Mouse (Mus musculus) E14TG2a.4 (cell line): ENCODE measurements around the gene Rab11fip4.

ENCODE experiments used
- H3K27me3 ChIP-seq: 2 replicates; pipeline ENCODE4 v1.6.1; 2014; ENCODE audit warnings: low read length, control low read depth; ENCODE audit not compliant: insufficient read depth
- H3K36me3 ChIP-seq: 2 replicates; pipeline ENCODE4 v1.6.1; 2014; ENCODE audit warnings: low read length, control low read depth; ENCODE audit not compliant: insufficient read depth
- H3K4me1 ChIP-seq: replicated peaks from 2 replicates; pipeline ENCODE4 v1.6.1; 2014; ENCODE audit warnings: low read depth, low read length, control low read depth
- H3K4me3 ChIP-seq: replicated peaks from 2 replicates; pipeline ENCODE4 v1.5.1; 2014; ENCODE audit warnings: mild to moderate bottlenecking, low read length
- H3K9me3 ChIP-seq: 2 replicates; pipeline ENCODE4 v1.6.1; 2014; ENCODE audit warnings: low read length, control low read depth
- CTCF ChIP-seq: conservative IDR thresholded peaks from 2 replicates; pipeline ENCODE4 v1.5.1; 2014; ENCODE audit warnings: low read length
- NANOG ChIP-seq: IDR thresholded peaks from 2 replicates; pipeline ENCODE4 v1.6.1; 2014; ENCODE audit warnings: borderline replicate concordance, low read length, mixed read lengths
- POU5F1 ChIP-seq: IDR thresholded peaks from 2 replicates; pipeline ENCODE4 v1.6.1; 2014; ENCODE audit warnings: low read length, borderline replicate concordance

Rab11fip4 gene

DNA sequence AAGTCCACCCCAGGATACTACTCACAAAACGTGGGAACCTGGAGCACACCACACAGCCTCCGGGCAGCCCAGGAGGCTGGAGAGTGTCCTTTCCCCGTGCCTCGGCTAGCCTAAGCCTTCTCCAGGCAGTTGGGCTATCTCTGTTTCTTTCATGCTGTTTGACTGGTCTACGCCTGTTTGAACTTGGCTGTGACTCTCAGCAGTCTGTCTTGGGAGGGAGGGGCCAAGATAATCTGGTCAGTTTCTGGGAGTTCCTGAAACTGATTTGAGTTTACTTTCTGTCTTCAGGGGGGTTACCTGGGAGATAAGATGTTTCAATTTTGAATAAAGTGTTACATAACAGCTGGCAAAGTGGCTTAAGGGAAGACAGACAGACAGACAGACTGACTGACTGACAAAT lies 88.9 kb downstream of the Rab11fip4 start:
- no peaks in the 10 kb centered on the region for H3K27me3 ChIP-seq
- TF ChIP-seq POU5F1, result no peak
- TF ChIP-seq NANOG, result no peak
- no peak for TF ChIP-seq CTCF
- H3K36me3 ChIP-seq, result peaks cover 31% of the 10 kb centered on the region
- no peaks in the 10 kb centered on the region for H3K9me3 ChIP-seq
- H3K4me1 ChIP-seq, result peaks cover 71% of the 10 kb centered on the region
- H3K4me3 ChIP-seq, result no peak overlapping the region

DNA sequence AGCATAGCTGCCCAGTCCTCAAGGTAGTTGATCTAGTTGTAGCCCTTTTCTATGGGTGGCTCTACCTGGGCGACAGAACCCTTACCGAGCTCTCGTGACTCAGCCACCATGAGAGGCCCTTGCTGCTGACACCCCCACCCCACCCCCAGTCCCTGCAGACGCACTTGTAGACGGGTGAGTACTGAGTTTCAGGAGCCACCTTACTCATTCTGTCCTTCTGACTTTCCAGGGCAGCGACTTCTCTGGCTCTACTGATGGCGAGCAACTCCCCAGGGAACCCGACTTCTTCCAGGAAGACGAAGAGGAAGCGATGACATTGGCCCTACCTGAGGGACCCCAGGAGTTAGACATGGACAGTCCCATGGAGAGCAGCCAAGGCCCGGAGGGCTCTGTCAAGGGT lies 89.5 kb downstream of the Rab11fip4 start:
- TF ChIP-seq NANOG (no peak), POU5F1 (no peak), CTCF (no peak)
- peaks cover 36% of the 10 kb centered on the region for H3K36me3 ChIP-seq
- peaks cover 70% of the 10 kb centered on the region for H3K4me1 ChIP-seq
- no peaks in the 10 kb centered on the region for H3K27me3 ChIP-seq
- H3K9me3 ChIP-seq, result no peaks in the 10 kb centered on the region
- H3K4me3 ChIP-seq, result no peak overlapping the region

DNA sequence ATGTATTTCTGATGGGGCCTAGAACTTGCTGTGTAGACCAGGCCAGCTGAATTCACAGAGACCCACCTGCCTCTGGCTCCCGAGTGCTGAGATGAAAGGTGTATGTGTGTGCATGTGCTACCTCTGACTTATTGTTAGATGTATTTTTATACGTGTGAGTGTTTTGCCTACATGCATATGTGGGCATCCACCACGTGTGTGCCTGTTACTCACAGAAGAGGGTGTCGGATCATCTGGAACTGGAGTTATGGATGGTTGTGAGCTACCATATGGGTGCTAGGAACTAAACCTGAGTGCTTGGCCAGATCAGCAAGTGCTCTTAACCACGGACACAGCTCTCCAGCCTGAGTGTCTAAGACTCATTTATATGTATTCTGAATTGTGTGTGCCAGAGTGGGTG lies 90.2 kb downstream of the Rab11fip4 start:
- Histone ChIP-seq H3K9me3 (no peaks in the 10 kb centered on the region), H3K4me1 (peaks cover 69% of the 10 kb centered on the region), H3K27me3 (no peaks in the 10 kb centered on the region), H3K4me3 (no peak overlapping the region), H3K36me3 (peaks cover 36% of the 10 kb centered on the region)
- TF ChIP-seq CTCF (no peak), POU5F1 (no peak), NANOG (no peak)

DNA sequence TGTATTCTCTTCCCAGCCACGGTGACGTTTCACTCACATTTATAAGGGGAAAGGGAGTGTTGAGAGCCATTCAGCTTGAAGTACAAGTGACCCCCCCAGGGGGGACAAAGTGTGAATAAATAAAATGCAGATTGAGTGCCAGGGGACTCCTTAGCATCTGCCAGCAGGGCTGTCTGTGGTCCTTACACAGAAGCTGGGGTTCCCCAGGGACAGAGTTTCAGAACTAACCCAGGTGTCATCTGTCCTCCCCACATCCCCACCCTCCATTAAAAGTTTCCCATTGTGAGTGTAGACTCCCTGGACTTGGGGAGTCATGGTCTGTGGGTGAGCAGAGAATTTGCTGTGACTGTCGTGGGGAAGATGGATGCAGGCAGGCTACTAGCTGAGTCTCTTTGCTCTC lies 90.8 kb downstream of the Rab11fip4 start:
- Histone ChIP-seq H3K27me3 (no peaks in the 10 kb centered on the region), H3K9me3 (no peaks in the 10 kb centered on the region)
- TF ChIP-seq CTCF (no peak), NANOG (no peak), POU5F1 (no peak)

DNA sequence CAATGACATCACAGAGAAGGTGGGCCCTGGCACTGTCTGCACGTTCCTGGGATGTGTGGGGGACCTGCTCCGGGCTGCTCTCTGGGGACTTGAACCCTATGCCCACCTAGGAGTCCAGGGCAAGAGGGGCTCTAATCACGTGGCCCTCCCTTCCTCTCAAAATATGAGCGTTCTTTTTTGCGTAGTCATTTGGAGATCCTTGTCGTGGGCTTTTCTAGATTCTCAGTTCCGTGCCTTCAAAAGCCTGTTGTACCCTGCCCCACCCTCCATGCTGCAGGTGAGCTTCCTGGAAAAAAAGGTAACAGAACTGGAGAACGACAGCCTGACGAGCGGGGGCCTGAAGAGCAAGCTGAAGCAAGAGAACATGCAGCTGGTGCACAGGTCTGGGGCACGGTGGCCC lies 94.1 kb downstream of the Rab11fip4 start:
- no peaks in the 10 kb centered on the region for H3K9me3 ChIP-seq
- TF ChIP-seq NANOG, result no peak
- TF ChIP-seq CTCF, result no peak
- no peak for TF ChIP-seq POU5F1

More for the DNA sequence above, 90.8 kb downstream of the Rab11fip4 start:
- Histone ChIP-seq H3K36me3 (peaks cover 36% of the 10 kb centered on the region), H3K4me1 (peaks cover 68% of the 10 kb centered on the region), H3K4me3 (no peak overlapping the region)

DNA sequence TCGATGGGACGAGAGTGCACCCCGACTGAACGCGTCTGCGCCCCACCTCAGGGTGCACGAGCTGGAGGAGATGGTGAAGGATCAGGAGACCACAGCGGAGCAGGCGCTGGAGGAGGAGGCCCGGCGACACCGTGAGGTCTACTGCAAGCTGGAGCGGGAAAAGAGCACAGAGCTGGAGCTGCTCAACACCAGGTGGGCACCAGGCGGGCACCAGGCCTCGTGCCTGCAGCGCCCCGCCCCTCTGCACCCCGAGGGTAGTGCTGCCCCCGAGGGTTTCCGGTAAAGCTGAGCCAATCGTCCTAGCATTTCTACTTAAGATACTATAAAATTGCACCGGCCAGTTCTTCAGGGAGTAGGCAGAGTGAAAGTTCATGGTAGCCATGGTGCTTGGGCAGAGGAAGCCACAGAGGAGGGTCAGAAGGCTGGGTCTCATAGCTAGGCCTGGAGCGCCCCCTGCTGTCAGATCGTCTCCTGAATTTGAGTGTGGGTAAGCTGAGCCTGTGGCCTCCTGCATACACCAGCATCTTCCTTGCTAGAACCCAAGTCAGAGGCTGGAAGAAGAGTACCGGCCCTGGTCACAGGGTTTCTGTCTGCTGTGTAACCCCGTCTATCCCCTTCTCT lies 95.6 kb downstream of the Rab11fip4 start:
- H3K9me3 ChIP-seq, result no peaks in the 10 kb centered on the region
- H3K4me3 ChIP-seq, result peak overlapping the region; percentile 65
- TF ChIP-seq CTCF (peak; percentile 50; the same call in 1 of the 2 replicates), NANOG (no peak)
- no peaks in the 10 kb centered on the region for H3K27me3 ChIP-seq
- H3K4me1 ChIP-seq, result peaks cover 47% of the 10 kb centered on the region
- peaks cover 54% of the 10 kb centered on the region for H3K36me3 ChIP-seq

More for the DNA sequence above, 94.1 kb downstream of the Rab11fip4 start:
- H3K4me3 ChIP-seq, result no peak overlapping the region
- no peaks in the 10 kb centered on the region for H3K27me3 ChIP-seq
- peaks cover 49% of the 10 kb centered on the region for H3K36me3 ChIP-seq
- peaks cover 43% of the 10 kb centered on the region for H3K4me1 ChIP-seq

DNA sequence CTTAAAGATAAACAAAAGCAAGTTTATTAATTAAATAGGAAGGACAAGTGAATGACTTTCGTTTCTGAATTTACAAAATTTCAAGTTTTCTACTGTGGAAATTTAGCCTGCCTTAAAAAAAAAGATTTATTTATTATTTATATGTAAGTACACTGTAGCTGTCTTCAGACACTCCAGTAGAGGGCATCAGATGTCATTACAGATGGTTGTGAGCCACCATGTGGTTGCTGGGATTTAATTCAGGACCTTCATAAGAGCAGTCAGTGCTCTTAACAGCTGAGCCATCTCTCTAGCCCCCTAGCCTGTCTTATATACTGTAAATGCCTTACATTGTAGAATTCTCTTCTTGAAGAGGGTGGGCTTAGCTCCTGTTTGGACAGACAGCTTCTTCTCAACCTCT lies 98.9 kb downstream of the Rab11fip4 start:
- H3K4me1 ChIP-seq, result peaks cover 35% of the 10 kb centered on the region
- peaks cover 65% of the 10 kb centered on the region for H3K36me3 ChIP-seq
- H3K4me3 ChIP-seq, result peak overlapping the region; percentile 61
- no peak for TF ChIP-seq POU5F1
- TF ChIP-seq CTCF, result peak; percentile 25; the same call in 1 of the 2 replicates
- TF ChIP-seq NANOG, result no peak
- H3K27me3 ChIP-seq, result no peaks in the 10 kb centered on the region
- H3K9me3 ChIP-seq, result no peaks in the 10 kb centered on the region

DNA sequence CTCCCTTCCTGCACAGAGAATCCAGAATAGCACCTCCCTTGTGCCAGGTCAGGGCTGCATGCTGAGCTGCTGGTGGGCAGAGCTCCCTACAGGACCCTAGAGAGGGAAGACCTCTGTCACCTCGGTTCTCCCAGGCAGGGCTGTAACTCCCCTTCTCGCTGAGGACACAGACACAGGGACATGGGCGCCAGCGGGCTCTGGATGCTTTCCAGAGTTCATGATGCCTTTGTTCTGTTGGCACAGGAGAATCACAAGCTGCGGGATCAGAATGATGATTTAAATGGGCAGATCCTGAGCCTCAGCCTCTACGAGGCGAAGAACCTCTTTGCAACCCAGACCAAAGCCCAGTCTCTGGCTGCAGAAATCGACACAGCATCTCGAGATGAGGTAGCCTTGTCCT lies 100.5 kb downstream of the Rab11fip4 start:
- no peaks in the 10 kb centered on the region for H3K27me3 ChIP-seq
- no peak overlapping the region for H3K4me3 ChIP-seq
- peaks cover 60% of the 10 kb centered on the region for H3K36me3 ChIP-seq
- no peaks in the 10 kb centered on the region for H3K9me3 ChIP-seq
- peaks cover 24% of the 10 kb centered on the region for H3K4me1 ChIP-seq
- TF ChIP-seq POU5F1 (no peak), NANOG (no peak), CTCF (no peak)

DNA sequence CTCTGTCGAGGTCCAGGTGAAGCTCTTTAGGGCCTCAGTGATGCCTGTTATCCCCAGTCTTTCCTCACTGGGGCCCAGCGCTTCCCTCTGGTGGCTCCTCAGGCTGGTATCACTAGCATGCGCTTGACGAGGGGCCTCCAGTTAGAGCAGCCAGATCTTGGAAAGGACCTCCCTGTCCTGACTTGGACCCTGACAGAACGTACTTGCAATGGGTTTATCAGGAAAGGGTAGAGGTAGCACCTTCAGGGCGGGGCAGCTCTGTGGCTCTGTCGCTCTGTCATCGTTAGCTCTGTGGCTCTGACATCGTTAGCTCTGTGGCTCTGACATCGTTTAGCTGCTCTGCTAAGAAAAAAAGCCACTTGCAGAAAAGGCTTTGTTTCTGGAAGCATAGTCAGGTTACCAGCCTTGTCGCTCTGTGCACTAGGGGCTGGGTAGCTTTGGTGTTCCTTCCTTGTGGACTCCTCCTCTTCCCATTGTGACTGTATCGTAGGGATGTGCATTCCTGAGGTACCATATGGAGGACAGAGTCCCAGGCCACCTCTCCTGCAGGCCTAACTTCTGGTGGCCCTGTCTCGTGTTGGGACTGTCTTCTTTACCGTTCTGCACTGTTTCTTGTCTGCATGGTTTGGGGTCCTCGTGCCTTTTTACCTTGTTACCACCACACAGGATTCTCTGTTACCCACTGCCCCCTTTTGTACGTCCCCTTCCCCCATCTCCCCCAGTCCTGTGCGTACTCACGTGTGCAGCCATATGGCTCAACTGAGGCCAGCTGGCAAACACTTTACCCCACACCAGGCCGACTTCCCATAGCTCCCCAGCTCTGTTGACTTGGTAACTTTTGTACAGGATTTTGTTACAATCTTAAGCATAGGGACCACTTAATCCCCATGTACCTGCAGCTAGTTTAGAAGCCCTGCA lies 105.6 kb downstream of the Rab11fip4 start:
- H3K27me3 ChIP-seq, result no peaks in the 10 kb centered on the region
- no peaks in the 10 kb centered on the region for H3K9me3 ChIP-seq
- H3K4me1 ChIP-seq, result peaks cover 20% of the 10 kb centered on the region
- TF ChIP-seq NANOG, result no peak
- no peak for TF ChIP-seq CTCF
- no peak for TF ChIP-seq POU5F1
- peaks cover 47% of the 10 kb centered on the region for H3K36me3 ChIP-seq
- H3K4me3 ChIP-seq, result no peak overlapping the region
